Mouse (Mus musculus) kidney, adult 2 months (tissue): ENCODE measurements around the gene Iqcf4.

Experiments used
- CTCF ChIP-seq: fragments of 200-500 bp; conservative IDR thresholded peaks from 2 replicates; pipeline ENCODE4 v1.5.1; 2011; ENCODE audit warnings: low read depth, mild to moderate bottlenecking, control low read depth, low read length, moderate library complexity, mixed read lengths; ENCODE audit not compliant: insufficient read depth, insufficient read length
- POLR2A ChIP-seq: fragments of 200-500 bp; IDR thresholded peaks from one replicate; pipeline ENCODE4 v1.6.1; 2011; ENCODE audit warnings: low read depth, low read length, control low read depth

- TF ChIP-seq POLR2A: no peak
- TF ChIP-seq CTCF: no peak
These were observed 25.0 kb upstream of the Iqcf4 start for GRCm38 (mm10) chr9:106595836-106596235.
